Mouse (Mus musculus) lung, adult 2 months (tissue): ENCODE measurements around the gene Gab1. TPM values are rescaled to one million over a fixed set of nuclear protein-coding genes. Genes with fewer than 3 reads are reported as not detected.

Experiments used
- DNase-seq: peaks from one replicate; pipeline ENCODE4 v3.0.0; 2022
- H3K4me1 ChIP-seq: fragments of 200-500 bp; 2 replicates; pipeline ENCODE4 v1.6.1; 2011; ENCODE audit warnings: low read length; ENCODE audit not compliant: control insufficient read depth, insufficient read depth
- H3K4me3 ChIP-seq: fragments of 200-500 bp; replicated peaks from 2 replicates; pipeline ENCODE3; 2011; ENCODE audit warnings: low read depth, mild to moderate bottlenecking, control low read depth, low read length; ENCODE audit errors: extremely low read depth
- CTCF ChIP-seq: fragments of 200-500 bp; IDR thresholded peaks from 2 replicates; pipeline ENCODE4 v1.5.1; 2011; ENCODE audit warnings: mild to moderate bottlenecking, low read length, control low read depth; ENCODE audit not compliant: insufficient read depth
- POLR2A ChIP-seq: fragments of 200-500 bp; IDR thresholded peaks from 2 replicates; pipeline ENCODE4 v1.6.1; 2011; ENCODE audit warnings: low read depth, mild to moderate bottlenecking, control low read depth, low read length, borderline replicate concordance; ENCODE audit errors: extremely low read depth
- WGBS: fragments of 180-500 bp; shearing (Covaris S2); methylation state at CpG from one replicate; pipeline ENCODE4 v1.1.7; 2018; 5-methylcytosine and 5-hydroxymethylcytosine counted together
- polyA plus RNA-seq: library from polyadenylated mRNA; depleted of rRNA; stranded (reverse); fragments of >200 nt; gene quantifications from 2 replicates; pipeline ENCODE4 v1.2.3, GENCODE M21; 2012

Gab1 gene
- polyA plus RNA-seq, 1 experiment = 49.5 TPM

GRCm38 (mm10) chr8:80873723-80874427 lies 6.4 kb downstream of the Gab1 start:
- no peak overlapping the region for H3K4me3 ChIP-seq
- DNase-seq = no peak
- H3K4me1 ChIP-seq = peaks cover 36% of the 10 kb centered on the region
- WGBS = 56% methylated on average over 10 of the region's 10 CpGs
- TF ChIP-seq POLR2A = no peak
- no peak for TF ChIP-seq CTCF

GRCm38 (mm10) chr8:80872688-80873087 lies 7.6 kb downstream of the Gab1 start:
- TF ChIP-seq POLR2A (no peak), CTCF (no peak)
- 51% methylated on average over 4 of the region's 4 CpGs for WGBS
- no peak for DNase-seq
- peaks cover 38% of the 10 kb centered on the region for H3K4me1 ChIP-seq
- H3K4me3 ChIP-seq = no peak overlapping the region

- H3K4me1 ChIP-seq = peaks cover 32% of the 10 kb centered on the region
- 81% methylated on average over 6 of the region's 6 CpGs for WGBS
- TF ChIP-seq CTCF = no peak
- no peak for TF ChIP-seq POLR2A
These were observed 8.9 kb downstream of the Gab1 start for GRCm38 (mm10) chr8:80871400-80871799.

GRCm38 (mm10) chr8:80870535-80871204 lies 9.6 kb downstream of the Gab1 start:
- WGBS = 50% methylated on average over 9 of the region's 9 CpGs
- TF ChIP-seq POLR2A = no peak
- no peak for TF ChIP-seq CTCF
- no peak for DNase-seq
- H3K4me3 ChIP-seq = no peak overlapping the region
- peaks cover 31% of the 10 kb centered on the region for H3K4me1 ChIP-seq

More at GRCm38 (mm10) chr8:80871400-80871799, 8.9 kb downstream of the Gab1 start:
- no peak for DNase-seq
- H3K4me3 ChIP-seq = no peak overlapping the region

- DNase-seq = no peak
- peaks cover 33% of the 10 kb centered on the region for H3K4me1 ChIP-seq
- no peak overlapping the region for H3K4me3 ChIP-seq
- TF ChIP-seq CTCF (no peak), POLR2A (no peak)
- WGBS = 54% methylated on average over 11 of the region's 11 CpGs
These were observed 10.4 kb downstream of the Gab1 start for GRCm38 (mm10) chr8:80869881-80870328.

- no peak for TF ChIP-seq CTCF
- TF ChIP-seq POLR2A = no peak
- peaks cover 34% of the 10 kb centered on the region for H3K4me1 ChIP-seq
- DNase-seq = no peak
- 12% methylated on average over 11 of the region's 11 CpGs for WGBS
- H3K4me3 ChIP-seq = no peak overlapping the region
These were observed 11.5 kb downstream of the Gab1 start for GRCm38 (mm10) chr8:80868801-80869323.

GRCm38 (mm10) chr8:80868006-80868702 lies 12.2 kb downstream of the Gab1 start:
- DNase-seq = no peak
- peaks cover 41% of the 10 kb centered on the region for H3K4me1 ChIP-seq
- 66% methylated on average over 12 of the region's 12 CpGs for WGBS
- H3K4me3 ChIP-seq = no peak overlapping the region
- TF ChIP-seq POLR2A (no peak), CTCF (no peak)

GRCm38 (mm10) chr8:80867598-80867997 lies 12.7 kb downstream of the Gab1 start:
- WGBS = 50% methylated on average over 3 of the region's 3 CpGs
- peaks cover 41% of the 10 kb centered on the region for H3K4me1 ChIP-seq

GRCm38 (mm10) chr8:80865181-80865784 lies 15.0 kb downstream of the Gab1 start:
- no peak overlapping the region for H3K4me3 ChIP-seq
- no peak for DNase-seq
- WGBS = 40% methylated on average over 8 of the region's 8 CpGs
- TF ChIP-seq CTCF = no peak; the same call in 1 of the 2 replicates
- TF ChIP-seq POLR2A = no peak
- peaks cover 35% of the 10 kb centered on the region for H3K4me1 ChIP-seq

More at GRCm38 (mm10) chr8:80867598-80867997, 12.7 kb downstream of the Gab1 start:
- no peak overlapping the region for H3K4me3 ChIP-seq
- no peak for DNase-seq
- no peak for TF ChIP-seq CTCF
